Comparison of ENCODE assay signal across 20 mouse cellular contexts in genomic region chr13:52845618-52846017, GRCm38 (mm10).
"Had no signal": no experiment of that assay in that cellular context is flagged by ENCODE, and none has a peak within 500 bp of the region (broad histone marks: within the 10 kb centered on the region; RNA-seq: fewer than 3 reads in every experiment).

No protein-coding gene starts in this region.

- ATAC-seq: midbrain, embryonic 15.5 days had no signal

- H3K9me3 ChIP-seq: limb, embryonic 10.5 days; limb, embryonic 13.5 days; midbrain, embryonic 12.5 days; midbrain, embryonic 15.5 days; neural tube, embryonic 12.5 days; neural tube, embryonic 15.5 days had no signal

- H3K4me2 ChIP-seq: limb, embryonic 13.5 days; midbrain, embryonic 12.5 days; midbrain, embryonic 15.5 days; neural tube, embryonic 12.5 days; neural tube, embryonic 15.5 days had no signal

- H3K27ac ChIP-seq: layer of hippocampus, adult 2 months; limb, embryonic 10.5 days; limb, embryonic 13.5 days; liver, embryonic 14.5 days; midbrain, embryonic 12.5 days; midbrain, embryonic 15.5 days; neural tube, embryonic 12.5 days; neural tube, embryonic 15.5 days; stomach, postnatal 0 days had no signal

- H3K27me3 ChIP-seq: limb, embryonic 13.5 days; midbrain, embryonic 12.5 days; midbrain, embryonic 15.5 days; neural tube, embryonic 12.5 days; neural tube, embryonic 15.5 days had no signal

- DNase-seq: kidney, adult 18-20 months; kidney, adult 9 months; kidney, postnatal 14 days; layer of hippocampus, adult 9-11 months; lung, adult 2 months; right cerebral cortex, adult 18-20 months; right cerebral cortex, postnatal 14 days; right cerebral cortex, postnatal 4 days; thymus, adult 2 months; thymus, postnatal 14 days; thymus, postnatal 4 days had no signal

- H3K4me3 ChIP-seq: layer of hippocampus, adult 2 months; limb, embryonic 10.5 days; limb, embryonic 13.5 days; midbrain, embryonic 12.5 days; midbrain, embryonic 15.5 days; neural tube, embryonic 12.5 days; neural tube, embryonic 15.5 days had no signal

- H3K36me3 ChIP-seq: limb, embryonic 10.5 days; midbrain, embryonic 12.5 days; midbrain, embryonic 15.5 days; neural tube, embryonic 12.5 days; neural tube, embryonic 15.5 days had no signal

- H3K9ac ChIP-seq: limb, embryonic 13.5 days; liver, embryonic 14.5 days; midbrain, embryonic 12.5 days; midbrain, embryonic 15.5 days; neural tube, embryonic 12.5 days; neural tube, embryonic 15.5 days had no signal
